Mouse (Mus musculus): ENCODE data around the gene Msln. TPM values are rescaled to one million over a fixed set of nuclear protein-coding genes. Genes with fewer than 3 reads are reported as not detected.

The Msln gene
- total RNA-seq (2015) (not detected in 2 replicates), total RNA-seq (2017) (not detected in 2 replicates)

GRCm38 (mm10) chr17:25754241-25754640, at the start of gene Msln:
TSS of gene Msln (minus strand) at chr17:25754378.
- no peak for ATAC-seq (ENCODE audit: poor library complexity, severe bottlenecking)

GRCm38 (mm10) chr17:25802825-25803517, 48.8 kb upstream of the Msln start:
- no peak for ATAC-seq (ENCODE audit: poor library complexity, severe bottlenecking)

GRCm38 (mm10) chr17:25801029-25801428, 46.9 kb upstream of the Msln start:
- peak; percentile 84 for ATAC-seq (ENCODE audit: poor library complexity, severe bottlenecking)

GRCm38 (mm10) chr17:25796951-25797369, 42.8 kb upstream of the Msln start, which contains the start of gene Metrn:
TSS of gene Metrn (minus strand) at chr17:25797136.
- peak; percentile 80 for ATAC-seq (ENCODE audit: poor library complexity, severe bottlenecking)

GRCm38 (mm10) chr17:25796211-25796771, 42.1 kb upstream of the Msln start:
- no peak for ATAC-seq (ENCODE audit: poor library complexity, severe bottlenecking)

GRCm38 (mm10) chr17:25795609-25796092, 41.5 kb upstream of the Msln start, which contains the start of gene AC134908.4:
TSS of gene AC134908.4 (minus strand) at chr17:25795659.
- no peak for ATAC-seq (ENCODE audit: poor library complexity, severe bottlenecking)

- no peak for ATAC-seq (ENCODE audit: poor library complexity, severe bottlenecking)
These were observed 40.8 kb upstream of the Msln start for GRCm38 (mm10) chr17:25794998-25795397.

- ATAC-seq (ENCODE audit: poor library complexity, severe bottlenecking), result no peak
These were observed 40.0 kb upstream of the Msln start for GRCm38 (mm10) chr17:25794197-25794596.

- peak; percentile 52 for ATAC-seq (ENCODE audit: poor library complexity, severe bottlenecking)
These were observed 38.4 kb upstream of the Msln start, which contains the start of gene Fam173a for GRCm38 (mm10) chr17:25792615-25793014. TSS of gene Fam173a (minus strand) at chr17:25792901.

- ATAC-seq (ENCODE audit: poor library complexity, severe bottlenecking), result peak; percentile 84
These were observed 37.8 kb upstream of the Msln start for GRCm38 (mm10) chr17:25791843-25792527.

GRCm38 (mm10) chr17:25791320-25791842, 37.2 kb upstream of the Msln start:
- ATAC-seq (ENCODE audit: poor library complexity, severe bottlenecking), result no peak

- no peak for ATAC-seq (ENCODE audit: poor library complexity, severe bottlenecking)
These were observed 32.8 kb upstream of the Msln start for GRCm38 (mm10) chr17:25786781-25787504.

- no peak for ATAC-seq (ENCODE audit: poor library complexity, severe bottlenecking)
These were observed 32.1 kb upstream of the Msln start, which contains the start of gene Ccdc78 for GRCm38 (mm10) chr17:25786280-25786679. TSS of gene Ccdc78 (plus strand) at chr17:25786580.

- ATAC-seq (ENCODE audit: poor library complexity, severe bottlenecking), result peak; percentile 94
These were observed 31.1 kb upstream of the Msln start, which contains the start of gene Haghl for GRCm38 (mm10) chr17:25785281-25785745. TSS of gene Haghl (minus strand) at chr17:25785673.

GRCm38 (mm10) chr17:25783861-25784574, 29.8 kb upstream of the Msln start:
- ATAC-seq (ENCODE audit: poor library complexity, severe bottlenecking), result no peak

- no peak for ATAC-seq (ENCODE audit: poor library complexity, severe bottlenecking)
These were observed 28.9 kb upstream of the Msln start for GRCm38 (mm10) chr17:25783086-25783485.

GRCm38 (mm10) chr17:25781339-25781738, 27.2 kb upstream of the Msln start:
- no peak for ATAC-seq (ENCODE audit: poor library complexity, severe bottlenecking)

- ATAC-seq (ENCODE audit: poor library complexity, severe bottlenecking), result no peak
These were observed 23.8 kb upstream of the Msln start for GRCm38 (mm10) chr17:25777948-25778347.

- no peak for ATAC-seq (ENCODE audit: poor library complexity, severe bottlenecking)
These were observed 21.3 kb upstream of the Msln start for GRCm38 (mm10) chr17:25775318-25776062.
